ENCODE assay signal across 8 mouse cellular contexts in genomic region chr12:111434745-111435327, GRCm38 (mm10). TPM values are rescaled to one million over a fixed set of nuclear protein-coding genes. Genes with fewer than 3 reads are reported as not detected.
DNase-seq lines count a peak whose midpoint lies in the region; ATAC-seq and TF ChIP-seq lines count a peak whose summit lies in the region.

No protein-coding gene starts in this region.

- no peak for TF ChIP-seq CTCF in spleen, adult 2 months (IDR thresholded peaks at IDR 0.05; ENCODE audit: extremely low read depth, insufficient read depth, insufficient read length, insufficient replicate concordance)

- no peaks in the 10 kb centered on the region for H3K9me3 ChIP-seq in forebrain, embryonic 14.5 days (replicated peaks; ENCODE audit: control insufficient read depth, low read length)
- no peaks in the 10 kb centered on the region for H3K9me3 ChIP-seq in neural tube, embryonic 15.5 days (replicated peaks)

- no peaks in the 10 kb centered on the region; the same call in 1 of the 2 replicates for H3K27me3 ChIP-seq in spleen, adult 2 months (ENCODE audit: control insufficient read depth, insufficient read depth, low read length)
- peaks cover 26% of the 10 kb centered on the region for H3K27me3 ChIP-seq in forebrain, embryonic 14.5 days (replicated peaks; ENCODE audit: control insufficient read depth, insufficient read depth, low read length)
- peaks cover 62% of the 10 kb centered on the region for H3K27me3 ChIP-seq in neural tube, embryonic 15.5 days (replicated peaks)

- ATAC-seq in forebrain, embryonic 14.5 days = no peak
- no peak; the same call in 1 of the 2 replicates for ATAC-seq in neural tube, embryonic 15.5 days (ENCODE audit: low FRiP score)

- peaks cover 6% of the 10 kb centered on the region; the same call in 1 of the 2 replicates for H3K4me1 ChIP-seq in spleen, adult 2 months (ENCODE audit: control insufficient read depth, insufficient read depth, insufficient read length)
- no peaks in the 10 kb centered on the region; the same call in 1 of the 2 replicates for H3K4me1 ChIP-seq in forebrain, embryonic 14.5 days (ENCODE audit: control insufficient read depth, insufficient read depth, low read length)
- peaks cover 27% of the 10 kb centered on the region for H3K4me1 ChIP-seq in neural tube, embryonic 15.5 days

- no peaks in the 10 kb centered on the region for H3K36me3 ChIP-seq in spleen, adult 2 months (ENCODE audit: control insufficient read depth, insufficient read depth, low read length)
- H3K36me3 ChIP-seq in forebrain, embryonic 14.5 days (ENCODE audit: control insufficient read depth, insufficient read depth, low read length) = no peaks in the 10 kb centered on the region
- no peaks in the 10 kb centered on the region for H3K36me3 ChIP-seq in neural tube, embryonic 15.5 days

- DNase-seq in spleen, adult 2 months (ENCODE audit: low read depth in 1 of 2, low spot score in 2 of 2) = no peak
- no peak for DNase-seq in spleen, adult 18-20 months
- no peak for DNase-seq in forebrain, embryonic 14.5 days (ENCODE audit: low spot score)
- peak; percentile 81 for DNase-seq in kidney, postnatal 14 days
- DNase-seq in right cerebral cortex, postnatal 4 days = no peak
- no peak for DNase-seq in layer of hippocampus, adult 11-12 months (ENCODE audit: low spot score)
- no peak for DNase-seq in cerebellum, postnatal 14 days

- no peak overlapping the region for H3K4me2 ChIP-seq in forebrain, embryonic 14.5 days (ENCODE audit: low read length)
- peak overlapping the region; percentile 23; the same call in 1 of the 2 replicates for H3K4me2 ChIP-seq in neural tube, embryonic 15.5 days

- no peak overlapping the region for H3K9ac ChIP-seq in forebrain, embryonic 14.5 days (ENCODE audit: low read length)
- no peak overlapping the region for H3K9ac ChIP-seq in neural tube, embryonic 15.5 days (replicated peaks)

- TF ChIP-seq POLR2A in spleen, adult 2 months (IDR thresholded peaks at IDR 0.05; ENCODE audit: low read depth, low read length) = no peak

- H3K4me3 ChIP-seq in spleen, adult 2 months (ENCODE audit: extremely low read depth, insufficient read depth, insufficient read length) = no peak overlapping the region
- no peak overlapping the region for H3K4me3 ChIP-seq in forebrain, embryonic 14.5 days (ENCODE audit: low read depth, low read length)
- H3K4me3 ChIP-seq in neural tube, embryonic 15.5 days (replicated peaks) = no peak overlapping the region

- WGBS in spleen, adult 2 months = 42% methylated on average over 8 of the region's 8 CpGs
- WGBS in forebrain, embryonic 14.5 days = 57% methylated on average over 8 of the region's 8 CpGs
- 56% methylated on average over 8 of the region's 8 CpGs for WGBS in neural tube, embryonic 15.5 days

- H3K27ac ChIP-seq in spleen, adult 2 months (ENCODE audit: insufficient read depth, low read length) = 0 out of 2 replicates have a peak overlapping the region, but pooled peaks have one; percentile 1
- peak overlapping the region; percentile 27; the same call in 1 of the 2 replicates for H3K27ac ChIP-seq in forebrain, embryonic 14.5 days (ENCODE audit: low read depth, low read length)
- H3K27ac ChIP-seq in neural tube, embryonic 15.5 days (replicated peaks) = no peak overlapping the region

RNA-seq across cellular contexts. Expression of gene Tnfaip2, which starts 7.4 kb away (rescaled TPM):
- polyA plus RNA-seq in spleen, adult 2 months (2012; rRNA removed) = 46.4 and 51.9 TPM in 2 replicates
- polyA plus RNA-seq in forebrain, embryonic 14.5 days (2014; fragmentation: Nextera tagmentation; extraction: Ambion mirVana) = 0.28 and 1.1 TPM in 2 replicates
- polyA plus RNA-seq in neural tube, embryonic 15.5 days (2015; fragmentation: Nextera tagmentation; extraction: Ambion mirVana) = 1.00 and 3.3 TPM in 2 replicates

RNA-seq across cellular contexts. Expression of gene Exoc3l4, which starts 18.0 kb away (rescaled TPM):
- polyA plus RNA-seq in spleen, adult 2 months (2012; rRNA removed) = 36.2 and 50.4 TPM in 2 replicates
- polyA plus RNA-seq in forebrain, embryonic 14.5 days (2014; fragmentation: Nextera tagmentation; extraction: Ambion mirVana) = 2.2 and 2.7 TPM in 2 replicates
- 1.9 and 11.8 TPM in 2 replicates for polyA plus RNA-seq in neural tube, embryonic 15.5 days (2015; fragmentation: Nextera tagmentation; extraction: Ambion mirVana)

RNA-seq across cellular contexts. Expression of gene Lbhd2, which starts 28.2 kb away (rescaled TPM):
- 2.0 and 3.5 TPM in 2 replicates for polyA plus RNA-seq in spleen, adult 2 months (2012; rRNA removed)
- polyA plus RNA-seq in forebrain, embryonic 14.5 days (2014; fragmentation: Nextera tagmentation; extraction: Ambion mirVana) = 2.4 and 2.8 TPM in 2 replicates
- polyA plus RNA-seq in neural tube, embryonic 15.5 days (2015; fragmentation: Nextera tagmentation; extraction: Ambion mirVana) = 1.4 and 2.8 TPM in 2 replicates

RNA-seq across cellular contexts. Expression of gene Gm266, which starts 50.8 kb away (rescaled TPM):
- polyA plus RNA-seq in spleen, adult 2 months (2012; rRNA removed) = 0.64 and 2.2 TPM in 2 replicates
- 0.84 and 0.99 TPM in 2 replicates for polyA plus RNA-seq in forebrain, embryonic 14.5 days (2014; fragmentation: Nextera tagmentation; extraction: Ambion mirVana)
- polyA plus RNA-seq in neural tube, embryonic 15.5 days (2015; fragmentation: Nextera tagmentation; extraction: Ambion mirVana) = 2.9 and 12.0 TPM in 2 replicates

RNA-seq across cellular contexts. Expression of gene Cdc42bpb, which starts 57.3 kb away (rescaled TPM):
- 78.4 and 91.2 TPM in 2 replicates for polyA plus RNA-seq in spleen, adult 2 months (2012; rRNA removed)
- 28.8 and 34.6 TPM in 2 replicates for polyA plus RNA-seq in forebrain, embryonic 14.5 days (2014; fragmentation: Nextera tagmentation; extraction: Ambion mirVana)
- polyA plus RNA-seq in neural tube, embryonic 15.5 days (2015; fragmentation: Nextera tagmentation; extraction: Ambion mirVana) = 30.2 and 33.7 TPM in 2 replicates

Comparison
In these comparisons a context has a peak if more than half of its experiments do, and no peak if none do; other contexts are left out.
1. RNA of gene Tnfaip2, which starts 7.4 kb away (polyA plus RNA-seq): 46.4 to 51.9 TPM in spleen, adult 2 months; 0.28 to 1.1 TPM in forebrain, embryonic 14.5 days and 1.00 to 3.3 TPM in neural tube, embryonic 15.5 days; every median in the first group is over 10 times any median in the second.